Mouse (Mus musculus): Measurements from ENCODE around the gene Myh9. TPM values are rescaled to one million over a fixed set of nuclear protein-coding genes. Genes with fewer than 3 reads are reported as not detected.

Myh9 gene
- total and polyA plus RNA-seq, 2 experiments from 2014 or later = 17.5 to 63.6 TPM

- H3K4me1 ChIP-seq (ENCODE audit: control insufficient read depth, insufficient read depth) = peaks cover 56% of the 10 kb centered on the region
- no peaks in the 10 kb centered on the region for H3K9me3 ChIP-seq (replicated peaks; ENCODE audit: control insufficient read depth, low read length)
- TF ChIP-seq CTCF (IDR thresholded peaks at IDR 0.05; ENCODE audit: low read depth) = no peak
- TF ChIP-seq EP300 (IDR thresholded peaks at IDR 0.05; ENCODE audit: low read depth) = no peak
- no peaks in the 10 kb centered on the region; the same call in 1 of the 2 replicates for H3K36me3 ChIP-seq (replicated peaks; ENCODE audit: control insufficient read depth, insufficient read depth, low read length)
- peak overlapping the region; percentile 95 for H3K9ac ChIP-seq (replicated peaks; ENCODE audit: low read depth, low read length)
- peak overlapping the region; percentile 94 for H3K4me3 ChIP-seq (ENCODE audit: low read depth, low read length)
- no peak for ATAC-seq (ENCODE audit: insufficient read depth, low read depth)
- 7% methylated on average over 10 of the region's 10 CpGs for WGBS
- peak overlapping the region; percentile 93 for H3K4me2 ChIP-seq (ENCODE audit: low read depth, low read length)
- no peaks in the 10 kb centered on the region for H3K27me3 ChIP-seq (ENCODE audit: control insufficient read depth, insufficient read depth, low read length)
- peak overlapping the region; percentile 96 for H3K27ac ChIP-seq (ENCODE audit: low read depth)
- DNase-seq (ENCODE audit: low spot score) = no peak
Observed at GRCm38 (mm10) chr15:77839529-77840286, 2.3 kb downstream of the Myh9 start.

- Histone ChIP-seq H3K4me3 (ENCODE audit: low read depth, low read length) (peak overlapping the region; percentile 94), H3K9ac (replicated peaks; ENCODE audit: low read depth, low read length) (peak overlapping the region; percentile 95), H3K36me3 (replicated peaks; ENCODE audit: control insufficient read depth, insufficient read depth, low read length) (peaks cover 3% of the 10 kb centered on the region; the same call in 1 of the 2 replicates), H3K9me3 (replicated peaks; ENCODE audit: control insufficient read depth, low read length) (no peaks in the 10 kb centered on the region), H3K4me2 (ENCODE audit: low read depth, low read length) (peak overlapping the region; percentile 93), H3K4me1 (ENCODE audit: control insufficient read depth, insufficient read depth) (peaks cover 65% of the 10 kb centered on the region), H3K27me3 (ENCODE audit: control insufficient read depth, insufficient read depth, low read length) (no peaks in the 10 kb centered on the region), H3K27ac (ENCODE audit: low read depth) (peak overlapping the region; percentile 96)
- WGBS = 23% methylated on average over 4 of the region's 4 CpGs
- no peak for DNase-seq (ENCODE audit: low spot score)
- TF ChIP-seq EP300 (IDR thresholded peaks at IDR 0.05; ENCODE audit: low read depth) = no peak
- no peak for TF ChIP-seq CTCF (IDR thresholded peaks at IDR 0.05; ENCODE audit: low read depth)
- no peak for ATAC-seq (ENCODE audit: insufficient read depth, low read depth)
Observed at GRCm38 (mm10) chr15:77838530-77839387, 3.2 kb downstream of the Myh9 start.

GRCm38 (mm10) chr15:77837444-77838117 lies 4.4 kb downstream of the Myh9 start:
- WGBS = 23% methylated on average over 10 of the region's 10 CpGs
- no peak for TF ChIP-seq CTCF (IDR thresholded peaks at IDR 0.05; ENCODE audit: low read depth)
- no peak for TF ChIP-seq EP300 (IDR thresholded peaks at IDR 0.05; ENCODE audit: low read depth)
- no peak for DNase-seq (ENCODE audit: low spot score)
- Histone ChIP-seq H3K9ac (replicated peaks; ENCODE audit: low read depth, low read length) (peak overlapping the region; percentile 30), H3K27me3 (ENCODE audit: control insufficient read depth, insufficient read depth, low read length) (no peaks in the 10 kb centered on the region), H3K4me1 (ENCODE audit: control insufficient read depth, insufficient read depth) (peaks cover 70% of the 10 kb centered on the region), H3K27ac (ENCODE audit: low read depth) (peak overlapping the region; percentile 96), H3K36me3 (replicated peaks; ENCODE audit: control insufficient read depth, insufficient read depth, low read length) (peaks cover 4% of the 10 kb centered on the region; the same call in 1 of the 2 replicates), H3K4me2 (ENCODE audit: low read depth, low read length) (peak overlapping the region; percentile 93), H3K4me3 (ENCODE audit: low read depth, low read length) (no peak overlapping the region), H3K9me3 (replicated peaks; ENCODE audit: control insufficient read depth, low read length) (no peaks in the 10 kb centered on the region)
- ATAC-seq (ENCODE audit: insufficient read depth, low read depth) = no peak

GRCm38 (mm10) chr15:77836692-77837443 lies 5.1 kb downstream of the Myh9 start:
- H3K4me1 ChIP-seq (ENCODE audit: control insufficient read depth, insufficient read depth) = peaks cover 75% of the 10 kb centered on the region

More at GRCm38 (mm10) chr15:77836692-77837443, 5.1 kb downstream of the Myh9 start:
- ATAC-seq (ENCODE audit: insufficient read depth, low read depth) = no peak
- TF ChIP-seq CTCF (IDR thresholded peaks at IDR 0.05; ENCODE audit: low read depth) (no peak), EP300 (IDR thresholded peaks at IDR 0.05; ENCODE audit: low read depth) (no peak)
- H3K27ac ChIP-seq (ENCODE audit: low read depth) = peak overlapping the region; percentile 96
- H3K4me2 ChIP-seq (ENCODE audit: low read depth, low read length) = peak overlapping the region; percentile 93
- WGBS = 15% methylated on average over 6 of the region's 6 CpGs
- no peaks in the 10 kb centered on the region for H3K27me3 ChIP-seq (ENCODE audit: control insufficient read depth, insufficient read depth, low read length)
- peak overlapping the region; percentile 30; the same call in 1 of the 2 replicates for H3K9ac ChIP-seq (replicated peaks; ENCODE audit: low read depth, low read length)
- no peaks in the 10 kb centered on the region for H3K9me3 ChIP-seq (replicated peaks; ENCODE audit: control insufficient read depth, low read length)
- peaks cover 11% of the 10 kb centered on the region for H3K36me3 ChIP-seq (replicated peaks; ENCODE audit: control insufficient read depth, insufficient read depth, low read length)
- no peak for DNase-seq (ENCODE audit: low spot score)
- no peak overlapping the region for H3K4me3 ChIP-seq (ENCODE audit: low read depth, low read length)

Measured in heart, postnatal 0 days (tissue).